Mouse (Mus musculus): ENCODE results near the gene Heyl. TPM values are rescaled to one million over a fixed set of nuclear protein-coding genes. Genes with fewer than 3 reads are reported as not detected.

Heyl gene
- polyA plus RNA-seq, 1 experiment from 2014 or later, result 34.9 TPM

GRCm38 (mm10) chr4:123219720-123220357 lies 13.5 kb upstream of the Heyl start:
- ATAC-seq (ENCODE audit: insufficient read depth) (peak; percentile 78), DNase-seq (peak; percentile 88)
- Histone ChIP-seq H3K27ac (ENCODE audit: low read depth) (no peak overlapping the region), H3K4me3 (ENCODE audit: low read depth, low read length) (no peak overlapping the region), H3K9me3 (ENCODE audit: low read depth, low read length) (no peaks in the 10 kb centered on the region), H3K4me1 (ENCODE audit: insufficient read depth) (no peaks in the 10 kb centered on the region), H3K4me2 (no peak overlapping the region), H3K27me3 (ENCODE audit: insufficient read depth, low read length) (no peaks in the 10 kb centered on the region), H3K9ac (no peak overlapping the region), H3K36me3 (ENCODE audit: insufficient read depth) (no peaks in the 10 kb centered on the region)
- 61% methylated on average over 15 of the region's 15 CpGs for WGBS
- TF ChIP-seq CTCF (IDR thresholded peaks at IDR 0.05; ENCODE audit: low read depth), result peak; percentile 98

DNA sequence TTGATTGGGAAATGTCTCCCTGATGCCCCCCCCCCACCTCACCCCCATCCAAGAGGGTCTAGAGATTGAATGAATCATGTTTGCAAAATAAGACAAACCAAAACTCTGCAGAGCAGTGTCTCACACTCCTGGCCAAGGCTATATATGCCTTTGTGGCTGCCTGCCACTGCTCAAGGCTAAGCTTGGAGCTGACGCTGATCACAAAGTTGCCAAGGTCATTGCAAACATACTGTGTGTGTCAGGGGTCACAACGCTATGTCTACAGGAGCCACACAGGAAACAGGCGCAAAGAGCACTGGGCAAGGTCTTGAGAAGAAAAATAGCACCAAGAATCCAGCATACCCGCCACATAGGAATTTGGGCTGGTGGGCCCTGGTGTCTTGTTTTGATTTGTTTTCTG lies 12.7 kb upstream of the Heyl start:
- Histone ChIP-seq H3K9ac (no peak overlapping the region), H3K27ac (ENCODE audit: low read depth) (no peak overlapping the region), H3K9me3 (ENCODE audit: low read depth, low read length) (no peaks in the 10 kb centered on the region), H3K36me3 (ENCODE audit: insufficient read depth) (no peaks in the 10 kb centered on the region), H3K27me3 (ENCODE audit: insufficient read depth, low read length) (no peaks in the 10 kb centered on the region), H3K4me3 (ENCODE audit: low read depth, low read length) (no peak overlapping the region), H3K4me1 (ENCODE audit: insufficient read depth) (no peaks in the 10 kb centered on the region), H3K4me2 (no peak overlapping the region)
- DNase-seq, result no peak
- TF ChIP-seq CTCF (IDR thresholded peaks at IDR 0.05; ENCODE audit: low read depth), result no peak
- ATAC-seq (ENCODE audit: insufficient read depth), result no peak
- WGBS, result 76% methylated on average over 4 of the region's 4 CpGs

DNA sequence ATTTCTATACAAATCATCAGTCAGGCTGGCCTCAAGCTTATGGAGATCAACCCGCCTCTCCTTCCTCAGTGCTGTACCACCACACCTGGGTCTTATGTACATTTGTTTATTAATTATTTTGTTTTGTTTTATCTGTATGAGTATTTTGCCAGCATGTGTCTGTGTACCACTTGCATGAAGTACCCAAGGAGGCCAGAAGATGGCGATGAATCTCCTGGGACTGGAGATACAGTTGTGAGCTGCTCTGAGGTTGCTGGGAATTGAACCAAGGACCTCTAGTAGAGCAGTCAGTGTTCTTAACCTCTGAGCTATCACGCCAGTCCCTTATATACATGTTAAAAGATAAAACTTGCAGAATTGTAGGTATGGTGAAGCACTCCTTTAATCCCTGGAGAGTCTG lies 10.0 kb upstream of the Heyl start:
- Histone ChIP-seq H3K9ac (no peak overlapping the region), H3K36me3 (ENCODE audit: insufficient read depth) (no peaks in the 10 kb centered on the region), H3K4me3 (ENCODE audit: low read depth, low read length) (no peak overlapping the region), H3K9me3 (ENCODE audit: low read depth, low read length) (no peaks in the 10 kb centered on the region), H3K4me1 (ENCODE audit: insufficient read depth) (peaks cover 7% of the 10 kb centered on the region; the same call in 1 of the 2 replicates), H3K27ac (ENCODE audit: low read depth) (no peak overlapping the region), H3K27me3 (ENCODE audit: insufficient read depth, low read length) (no peaks in the 10 kb centered on the region), H3K4me2 (no peak overlapping the region)
- WGBS, result 57% methylated on average over 3 of the region's 3 CpGs
- DNase-seq, result peak; percentile 43
- TF ChIP-seq CTCF (IDR thresholded peaks at IDR 0.05; ENCODE audit: low read depth), result peak; percentile 59
- ATAC-seq (ENCODE audit: insufficient read depth), result no peak

- 50% methylated on average over 10 of the region's 10 CpGs for WGBS
- no peak overlapping the region for H3K9ac ChIP-seq
- H3K27ac ChIP-seq (ENCODE audit: low read depth), result 0 out of 2 replicates have a peak overlapping the region, but pooled peaks have one; percentile 2
These were observed 7.5 kb upstream of the Heyl start for GRCm38 (mm10) chr4:123225718-123226403.

GRCm38 (mm10) chr4:123227707-123228106 lies 5.6 kb upstream of the Heyl start:
- Histone ChIP-seq H3K4me1 (ENCODE audit: insufficient read depth) (peaks cover 19% of the 10 kb centered on the region; the same call in 1 of the 2 replicates), H3K27ac (ENCODE audit: low read depth) (peak overlapping the region; percentile 56), H3K4me3 (ENCODE audit: low read depth, low read length) (no peak overlapping the region), H3K9me3 (ENCODE audit: low read depth, low read length) (no peaks in the 10 kb centered on the region), H3K4me2 (no peak overlapping the region), H3K27me3 (ENCODE audit: insufficient read depth, low read length) (peaks cover 12% of the 10 kb centered on the region), H3K36me3 (ENCODE audit: insufficient read depth) (no peaks in the 10 kb centered on the region), H3K9ac (no peak overlapping the region)
- peak; percentile 68 for DNase-seq
- TF ChIP-seq CTCF (IDR thresholded peaks at IDR 0.05; ENCODE audit: low read depth), result no peak
- 30% methylated on average over 4 of the region's 4 CpGs for WGBS
- peak; percentile 69; the same call in 1 of the 2 replicates for ATAC-seq (ENCODE audit: insufficient read depth)

More at GRCm38 (mm10) chr4:123225718-123226403, 7.5 kb upstream of the Heyl start:
- ATAC-seq (ENCODE audit: insufficient read depth) (0 out of 2 replicates have a peak, but pooled peaks have one; percentile 9), DNase-seq (peak; percentile 60)
- Histone ChIP-seq H3K36me3 (ENCODE audit: insufficient read depth) (no peaks in the 10 kb centered on the region), H3K4me2 (no peak overlapping the region), H3K4me3 (ENCODE audit: low read depth, low read length) (no peak overlapping the region), H3K27me3 (ENCODE audit: insufficient read depth, low read length) (0 out of 2 replicates have a peak, but pooled peaks cover 6% of the 10 kb centered on the region), H3K4me1 (ENCODE audit: insufficient read depth) (peaks cover 19% of the 10 kb centered on the region; the same call in 1 of the 2 replicates), H3K9me3 (ENCODE audit: low read depth, low read length) (no peaks in the 10 kb centered on the region)
- TF ChIP-seq CTCF (IDR thresholded peaks at IDR 0.05; ENCODE audit: low read depth), result no peak

GRCm38 (mm10) chr4:123228270-123228669 lies 5.1 kb upstream of the Heyl start:
- H3K4me3 ChIP-seq (ENCODE audit: low read depth, low read length), result no peak overlapping the region
- no peak overlapping the region for H3K4me2 ChIP-seq
- H3K27ac ChIP-seq (ENCODE audit: low read depth), result peak overlapping the region; percentile 56; the same call in 1 of the 2 replicates
- WGBS, result 13% methylated on average over 2 of the region's 2 CpGs
- DNase-seq (peak; percentile 75), ATAC-seq (ENCODE audit: insufficient read depth) (peak; percentile 81)
- H3K4me1 ChIP-seq (ENCODE audit: insufficient read depth), result peaks cover 19% of the 10 kb centered on the region; the same call in 1 of the 2 replicates
- no peak for TF ChIP-seq CTCF (IDR thresholded peaks at IDR 0.05; ENCODE audit: low read depth)
- no peaks in the 10 kb centered on the region for H3K9me3 ChIP-seq (ENCODE audit: low read depth, low read length)
- H3K36me3 ChIP-seq (ENCODE audit: insufficient read depth), result no peaks in the 10 kb centered on the region
- H3K27me3 ChIP-seq (ENCODE audit: insufficient read depth, low read length), result peaks cover 18% of the 10 kb centered on the region
- H3K9ac ChIP-seq, result no peak overlapping the region

DNA sequence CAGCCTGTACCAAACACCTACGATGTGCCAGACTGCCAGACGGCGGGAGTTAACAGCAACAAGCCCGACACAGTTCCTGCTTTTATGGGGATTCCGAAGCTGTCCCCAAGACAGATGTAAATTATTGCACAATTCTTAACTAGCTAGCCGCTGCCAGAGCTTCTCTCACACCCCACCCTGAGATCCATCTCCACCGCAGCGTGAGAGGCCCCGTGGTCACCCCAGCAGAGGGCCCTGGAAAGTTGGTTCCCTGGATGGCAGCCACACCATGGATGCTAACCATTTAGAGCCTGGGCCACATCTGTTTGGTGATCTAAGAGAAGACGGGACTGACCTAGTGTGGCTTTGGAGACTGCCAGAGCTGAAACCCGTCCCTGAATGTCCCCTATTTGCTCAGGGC lies 4.2 kb upstream of the Heyl start:
- ATAC-seq (ENCODE audit: insufficient read depth) (no peak), DNase-seq (peak; percentile 58)
- Histone ChIP-seq H3K4me3 (ENCODE audit: low read depth, low read length) (no peak overlapping the region), H3K4me1 (ENCODE audit: insufficient read depth) (peaks cover 19% of the 10 kb centered on the region; the same call in 1 of the 2 replicates), H3K27ac (ENCODE audit: low read depth) (no peak overlapping the region), H3K4me2 (no peak overlapping the region), H3K9me3 (ENCODE audit: low read depth, low read length) (no peaks in the 10 kb centered on the region), H3K9ac (no peak overlapping the region), H3K36me3 (ENCODE audit: insufficient read depth) (no peaks in the 10 kb centered on the region), H3K27me3 (ENCODE audit: insufficient read depth, low read length) (peaks cover 26% of the 10 kb centered on the region)
- 35% methylated on average over 11 of the region's 11 CpGs for WGBS
- TF ChIP-seq CTCF (IDR thresholded peaks at IDR 0.05; ENCODE audit: low read depth), result no peak

Measured in lung, embryonic 14.5 days (tissue).